Mouse (Mus musculus) spleen, adult 12 weeks (tissue): ENCODE results near the gene Ing1.
A peak's percentile ranks its signal among the peaks of the same experiment; 100 is the strongest.

Experiments used
- DNase-seq: peaks from one replicate; pipeline ENCODE4 v3.0.0; 2022; ENCODE audit warnings: low spot score

Ing1 gene

DNA sequence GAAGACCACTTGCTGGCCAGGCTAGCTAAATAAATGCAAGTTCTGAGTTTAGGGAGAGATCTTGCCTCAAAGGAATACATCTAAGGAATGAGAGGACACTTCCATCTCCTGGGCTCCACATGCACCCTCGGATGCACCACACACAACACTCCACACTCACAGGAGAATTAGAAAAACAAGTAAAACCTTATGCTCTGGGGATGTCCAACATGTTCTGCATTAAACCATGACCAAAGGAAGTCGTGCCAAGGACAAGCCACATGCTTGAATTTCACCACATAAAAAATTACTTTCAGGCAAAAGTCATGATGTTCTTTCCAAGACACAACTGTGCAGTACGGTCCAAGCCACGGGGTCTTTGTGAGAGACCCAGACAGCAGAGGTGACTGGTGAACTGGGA, 36.5 kb downstream of the Ing1 start:
- DNase-seq = no peak

DNA sequence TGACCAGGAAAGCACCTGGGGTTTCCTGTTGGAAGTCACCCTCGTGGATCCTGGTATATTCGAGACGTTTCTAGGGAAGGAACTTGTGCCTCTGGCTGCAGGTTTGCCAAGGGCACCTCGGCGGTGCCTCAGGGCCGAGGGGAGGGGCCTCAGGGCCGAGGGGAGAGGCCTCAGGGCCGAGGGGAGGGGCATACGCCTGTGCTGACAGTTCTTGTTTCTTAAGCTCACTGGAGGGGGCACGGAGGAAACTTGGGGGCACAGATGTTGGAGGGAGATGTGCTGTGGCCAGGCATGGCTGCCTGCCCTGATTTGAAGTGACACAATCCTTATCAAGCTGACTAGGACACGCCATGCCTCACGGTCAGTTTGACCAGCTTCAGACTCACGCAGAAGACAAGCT, 36.9 kb downstream of the Ing1 start:
- DNase-seq = no peak

DNA sequence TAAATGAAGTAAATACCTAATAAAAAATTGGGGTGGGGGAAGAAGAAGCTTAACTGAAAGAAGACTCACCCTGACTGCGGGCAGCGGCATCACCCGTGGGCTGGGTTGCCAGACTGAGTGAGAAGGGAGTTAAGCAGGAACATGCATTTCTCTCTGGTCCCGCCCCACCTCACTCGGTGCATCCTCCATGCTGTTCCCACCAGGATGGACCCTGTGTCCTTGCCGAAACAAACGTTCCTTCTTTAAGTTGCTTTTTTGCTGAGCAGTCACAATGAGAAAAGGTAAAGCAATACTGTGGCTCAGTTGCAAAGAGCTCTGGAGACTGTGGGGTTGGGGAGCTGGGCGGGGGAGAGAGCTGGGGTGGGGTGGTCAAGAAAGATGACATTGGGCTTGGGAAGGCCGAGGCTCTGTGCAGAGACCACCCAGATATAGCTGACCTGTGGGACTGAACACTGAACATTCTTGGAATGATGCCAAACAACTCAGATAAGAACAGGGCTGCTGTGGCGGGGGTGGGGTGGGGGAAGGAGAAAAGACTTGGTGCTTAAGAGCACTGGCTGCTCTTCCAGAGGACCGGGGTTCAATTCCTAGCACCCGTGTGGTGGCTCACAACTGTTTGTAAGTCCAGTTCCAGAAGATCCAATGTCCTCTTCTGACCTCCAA, 38.0 kb downstream of the Ing1 start:
- DNase-seq = no peak

GRCm38 (mm10) chr8:11600301-11600951, 45.1 kb downstream of the Ing1 start:
- no peak for DNase-seq

GRCm38 (mm10) chr8:11602006-11602680, 46.8 kb downstream of the Ing1 start:
- peak; percentile 45 for DNase-seq

- DNase-seq = no peak
Measured at GRCm38 (mm10) chr8:11608848-11609247, 53.5 kb downstream of the Ing1 start.
